Mouse (Mus musculus) ES-Bruce4 (cell line): ENCODE measurements around the gene Irx2.

ENCODE experiments used
- CTCF ChIP-seq: IDR thresholded peaks from one replicate; pipeline ENCODE4 v1.8.1; 2011; ENCODE audit warnings: low read depth, low read length
- EP300 ChIP-seq: IDR thresholded peaks from 2 replicates; pipeline ENCODE4 v1.6.1; 2011; ENCODE audit warnings: low read depth, low read length; ENCODE audit not compliant: insufficient read depth

DNA sequence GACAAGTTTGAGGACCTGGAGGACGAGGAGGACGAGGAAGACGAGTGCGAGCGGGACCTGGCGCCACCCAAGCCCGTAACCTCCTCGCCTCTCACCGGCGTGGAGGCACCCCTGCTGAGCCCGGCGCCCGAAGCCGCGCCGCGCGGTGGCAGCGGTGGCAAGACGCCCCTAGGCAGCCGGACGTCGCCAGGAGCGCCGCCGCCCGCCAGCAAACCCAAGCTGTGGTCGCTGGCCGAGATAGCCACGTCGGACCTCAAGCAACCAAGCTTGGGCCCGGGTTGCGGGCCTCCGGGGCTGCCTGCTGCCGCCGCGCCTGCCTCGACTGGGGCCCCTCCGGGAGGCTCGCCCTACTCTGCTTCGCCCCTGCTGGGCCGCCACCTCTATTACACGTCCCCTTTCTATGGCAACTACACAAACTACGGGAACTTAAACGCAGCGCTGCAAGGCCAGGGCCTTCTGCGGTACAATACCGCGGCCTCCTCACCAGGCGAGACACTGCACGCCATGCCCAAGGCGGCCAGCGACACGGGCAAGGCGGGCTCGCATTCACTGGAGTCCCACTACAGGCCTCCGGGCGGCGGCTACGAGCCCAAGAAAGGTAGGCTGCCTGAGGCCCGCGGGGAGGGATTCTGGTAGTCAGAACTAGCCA is 2.9 kb downstream of the Irx2 start:
- TF ChIP-seq CTCF (no peak), EP300 (no peak)
